Mouse (Mus musculus): ENCODE results near the gene Pawr. TPM values are rescaled to one million over a fixed set of nuclear protein-coding genes. Genes with fewer than 3 reads are reported as not detected.

Gene Pawr
- polyA plus RNA-seq (2021; fragmentation: Nextera tagmentation) = 0.15 and 3.1 TPM in 2 replicates
- long read RNA-seq, experiment 1, partial matches to known transcripts = 1 of 2 reads
- long read RNA-seq, experiment 1, other reads (novel, unspliced or antisense) = 1 of 2 reads
- long read RNA-seq, experiment 2 = 0 reads

GRCm38 (mm10) chr10:108331784-108332561 is at the start of gene Pawr:
Pawr (plus strand) TSS chr10:108332121.

Other genes with a start within 250 kb of the Pawr start
- 22.8 and 28.3 TPM in 2 replicates for gene Ppp1r12a, start 169.9 kb upstream of the Pawr start, polyA plus RNA-seq (2021; fragmentation: Nextera tagmentation)

Measured in left cerebral cortex, adult 6 months (tissue).